Mouse (Mus musculus) olfactory bulb, adult 2 months (tissue): ENCODE data around the gene Ankrd13d.

Experiments
- CTCF ChIP-seq: fragments of 200-500 bp; IDR thresholded peaks from 2 replicates; pipeline ENCODE4 v1.5.1; 2012; ENCODE audit warnings: low read depth, mild to moderate bottlenecking, low read length, moderate library complexity; ENCODE audit not compliant: insufficient read depth
- POLR2A ChIP-seq: fragments of 200-500 bp; IDR thresholded peaks from 2 replicates; pipeline ENCODE4 v1.6.1; 2012; ENCODE audit warnings: mild to moderate bottlenecking, low read depth, low read length, moderate library complexity; ENCODE audit not compliant: insufficient read depth

GRCm38 (mm10) chr19:4220957-4221743 lies 61.8 kb downstream of the Ankrd13d start:
- TF ChIP-seq CTCF (no peak), POLR2A (no peak)
